Comparison of ENCODE assay signal across 9 mouse cellular contexts in the genomic region with DNA sequence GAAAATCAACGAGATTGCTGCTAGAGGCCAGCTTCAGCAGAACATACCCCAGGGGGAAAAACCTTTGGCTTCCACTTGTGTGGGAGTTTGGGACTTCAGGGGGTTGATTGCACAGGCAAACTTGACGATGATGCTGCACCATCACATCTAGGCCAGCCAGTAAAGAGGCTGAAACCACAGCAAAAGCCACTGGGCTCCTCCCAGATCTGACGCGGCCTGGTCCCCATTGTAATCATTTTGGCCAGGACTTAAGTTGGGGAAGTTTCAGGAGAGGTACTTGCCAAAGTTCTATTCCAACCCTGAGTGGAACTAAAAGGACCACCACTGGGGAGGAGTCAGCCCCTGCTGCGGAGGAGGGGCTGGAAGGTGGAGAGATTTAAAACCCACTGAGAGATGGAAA. TPM values are rescaled to one million over a fixed set of nuclear protein-coding genes. Genes with fewer than 3 reads are reported as not detected.
DNase-seq lines count a peak whose midpoint lies in the region; ATAC-seq lines count a peak whose summit lies in the region.
"Had no signal": no experiment of that assay in that cellular context is flagged by ENCODE, and none has a peak within 500 bp of the region (broad histone marks: within the 10 kb centered on the region; RNA-seq: fewer than 3 reads in every experiment).

No protein-coding gene starts in this region.

- H3K27me3 ChIP-seq in liver, embryonic 15.5 days, result no peaks in the 10 kb centered on the region

- H3K4me2 ChIP-seq in liver, embryonic 15.5 days, result peak overlapping the region; percentile 97

- H3K4me3 ChIP-seq in liver, embryonic 15.5 days (replicated peaks), result peak overlapping the region; percentile 72

- H3K9ac ChIP-seq in liver, embryonic 15.5 days, result peak overlapping the region; percentile 90

- peak overlapping the region; percentile 97 for H3K27ac ChIP-seq in liver, embryonic 15.5 days (replicated peaks)

- no peaks in the 10 kb centered on the region for H3K36me3 ChIP-seq in liver, embryonic 15.5 days (replicated peaks)

- ATAC-seq in erythroid progenitor cell, adult 5-6 weeks (replicated peaks; ENCODE audit: low FRiP score, poor library complexity, severe bottlenecking), result 0 out of 2 replicates have a peak, but pooled peaks have one; percentile 23
- ATAC-seq in liver, embryonic 15.5 days (ENCODE audit: insufficient read depth), result no peak

- peak; percentile 64 for DNase-seq in cerebellum, adult 9-10 months
- DNase-seq in cerebellum, adult 11 months, result no peak
- peak; percentile 82 for DNase-seq in Muller cell, postnatal 12 days (ENCODE audit: inconsistent ontology term)
- no peak for DNase-seq in embryo, embryonic 9.5 days (ENCODE audit: extremely low spot score)
- DNase-seq in retina, embryonic 14.5 days (ENCODE audit: low spot score), result no peak
- no peak for DNase-seq in right cerebral cortex, adult 18-20 months

- peaks cover 78% of the 10 kb centered on the region for H3K4me1 ChIP-seq in liver, embryonic 15.5 days (replicated peaks)

- no peaks in the 10 kb centered on the region for H3K9me3 ChIP-seq in liver, embryonic 15.5 days (replicated peaks)

- WGBS in liver, embryonic 15.5 days (ENCODE audit: insufficient replicate concordance), result 20% methylated on average over 5 of the region's 5 CpGs

RNA-seq across cellular contexts. Expression of gene 4930404H24Rik, which starts 1.6 kb away (rescaled TPM):
- not detected in 2 replicates for total RNA-seq in erythroid progenitor cell, adult 5-6 weeks (2015; ENCODE audit: low replicate concordance)
- total RNA-seq in erythroid progenitor cell, adult 5-6 weeks (2017; ENCODE audit: low replicate concordance), result not detected in 2 replicates
- polyA plus RNA-seq in liver, embryonic 15.5 days (2015; fragmentation: Nextera tagmentation; extraction: Ambion mirVana), result not detected in 2 replicates
- polyA plus RNA-seq: intestine, embryonic 14.5 days had no signal

RNA-seq across cellular contexts. Expression of gene Nol4l, which starts 38.8 kb away (rescaled TPM):
- 5.0 and 5.8 TPM in 2 replicates for total RNA-seq in erythroid progenitor cell, adult 5-6 weeks (2015; ENCODE audit: low replicate concordance)
- total RNA-seq in erythroid progenitor cell, adult 5-6 weeks (2017; ENCODE audit: low replicate concordance), result 2.7 and 5.8 TPM in 2 replicates
- polyA plus RNA-seq in liver, embryonic 15.5 days (2015; fragmentation: Nextera tagmentation; extraction: Ambion mirVana), result 4.7 and 4.9 TPM in 2 replicates

Comparison
In these comparisons a context has a peak if more than half of its experiments do, and no peak if none do; other contexts are left out.
1. DNase-seq: peak in cerebellum, adult 9-10 months (single experiment) and Muller cell, postnatal 12 days (single experiment); none in cerebellum, adult 11 months (single experiment), embryo, embryonic 9.5 days (single experiment), retina, embryonic 14.5 days (single experiment) and right cerebral cortex, adult 18-20 months (single experiment).